Mouse (Mus musculus) midbrain, embryonic 14.5 days (tissue): ENCODE measurements at regions not wholly inside any gene's neighbourhood (a gene's known extent, or its start where the extent isn't known, plus 50 kb on each side); places are given as distances from the start of the nearest gene placed in this dataset.

ENCODE experiments used
- ATAC-seq: fragments of 200-750 bp; cut with Nextera tagmentation; 2 replicates; pipeline ENCODE4 v1.8.0; 2017; ENCODE audit warnings: moderate number of reproducible peaks, moderate library complexity; ENCODE audit not compliant: low FRiP score, low TSS enrichment
- DNase-seq: peaks from one replicate; pipeline ENCODE4 v3.0.0-alpha.2; 2015
- H3K27ac ChIP-seq: fragments of 300-500 bp; sonication (generic); replicated peaks from 2 replicates; pipeline ENCODE4 v1.5.1; 2014; ENCODE audit warnings: mild to moderate bottlenecking, low read depth, low read length, moderate library complexity
- H3K27me3 ChIP-seq: fragments of 300-500 bp; sonication (generic); 2 replicates; pipeline ENCODE4 v1.6.1; 2014; ENCODE audit warnings: low read length, control low read depth, mixed read lengths; ENCODE audit not compliant: control insufficient read depth, insufficient read depth
- H3K36me3 ChIP-seq: fragments of 300-500 bp; sonication (generic); 2 replicates; pipeline ENCODE4 v1.6.1; 2014; ENCODE audit warnings: low read length, control low read depth; ENCODE audit not compliant: control insufficient read depth, insufficient read depth
- H3K4me1 ChIP-seq: fragments of 300-500 bp; sonication (generic); 2 replicates; pipeline ENCODE4 v1.6.1; 2014; ENCODE audit warnings: mild to moderate bottlenecking, antibody characterized with exemption, low read length, control low read depth; ENCODE audit not compliant: control insufficient read depth, insufficient read depth
- H3K4me2 ChIP-seq: fragments of 300-500 bp; sonication (generic); 2 replicates; pipeline ENCODE4 v1.6.1; 2014; ENCODE audit warnings: mild to moderate bottlenecking, low read length, moderate library complexity
- H3K4me3 ChIP-seq: fragments of 300-500 bp; sonication (generic); replicated peaks from 2 replicates; pipeline ENCODE4 v1.5.1; 2014; ENCODE audit warnings: low read depth, low read length
- H3K9ac ChIP-seq: fragments of 300-500 bp; sonication (generic); replicated peaks from 2 replicates; pipeline ENCODE4 v1.6.1; 2014; ENCODE audit warnings: mild to moderate bottlenecking, low read length, moderate library complexity
- H3K9me3 ChIP-seq: fragments of 300-500 bp; sonication (generic); 2 replicates; pipeline ENCODE4 v1.6.1; 2016; ENCODE audit warnings: low read length, control low read depth, mixed read lengths; ENCODE audit not compliant: control insufficient read depth
- WGBS: fragments of 180-500 bp; shearing (Covaris S2); extraction: QIAGEN DNeasy Blood & Tissue Kit; methylation state at CpG from one replicate; pipeline ENCODE4 v1.1.7; 2014; 5-methylcytosine and 5-hydroxymethylcytosine counted together

DNA sequence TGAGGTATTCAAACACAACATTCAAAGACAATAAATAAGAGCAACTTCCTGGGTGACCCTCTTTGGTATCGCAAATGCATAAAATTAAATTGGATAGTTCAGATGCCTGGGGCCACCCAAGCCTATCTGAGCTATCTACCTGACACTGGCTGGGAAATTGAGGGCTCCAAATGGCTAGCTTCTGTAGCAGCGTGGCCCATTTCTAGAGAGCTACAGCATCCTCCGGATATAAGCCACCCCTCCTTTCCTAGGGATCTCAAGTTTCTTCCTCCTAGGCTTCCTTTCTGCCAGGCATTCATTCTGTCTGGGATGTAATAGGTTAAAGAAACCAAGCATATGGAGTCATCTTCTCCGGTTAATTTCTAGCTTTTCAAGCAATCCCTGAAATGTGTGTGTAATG is 483.2 kb downstream of the Tshz3 start:
- Histone ChIP-seq H3K4me1 (0 out of 2 replicates have a peak, but pooled peaks cover 4% of the 10 kb centered on the region), H3K9ac (no peak overlapping the region), H3K27ac (no peak overlapping the region), H3K4me2 (no peak overlapping the region), H3K4me3 (no peak overlapping the region), H3K27me3 (no peaks in the 10 kb centered on the region), H3K9me3 (no peaks in the 10 kb centered on the region), H3K36me3 (no peaks in the 10 kb centered on the region)
- WGBS, result 76% methylated on average over 4 of the region's 4 CpGs
- ATAC-seq (no peak), DNase-seq (no peak)

DNA sequence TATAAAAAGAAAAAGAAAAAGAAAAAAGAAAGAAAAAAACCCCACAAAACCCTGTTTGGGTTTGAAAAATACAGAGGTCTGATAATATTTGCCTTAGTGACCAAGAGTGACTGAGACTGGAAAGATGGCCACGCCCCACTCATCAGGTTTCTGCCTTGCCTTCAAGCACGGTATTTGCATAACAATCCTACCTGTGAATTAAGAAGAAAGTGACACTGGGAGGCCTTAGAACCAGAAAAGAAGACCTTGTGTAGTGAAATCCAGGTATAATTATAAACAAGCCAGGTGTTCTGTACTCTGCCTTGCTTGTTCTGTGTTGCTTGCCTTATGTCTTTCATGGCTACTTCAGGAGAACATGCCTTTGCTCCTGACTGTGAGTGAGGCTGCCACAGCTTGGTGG is 494.6 kb downstream of the Tshz3 start:
- no peak for ATAC-seq
- no peaks in the 10 kb centered on the region for H3K9me3 ChIP-seq
- H3K4me2 ChIP-seq, result no peak overlapping the region
- H3K27me3 ChIP-seq, result no peaks in the 10 kb centered on the region
- whole genome bisulfite sequencing, result 28% methylated on average over 2 of the region's 2 CpGs
- no peak overlapping the region for H3K4me3 ChIP-seq
- H3K9ac ChIP-seq, result no peak overlapping the region
- no peak for DNase-seq
- H3K27ac ChIP-seq, result no peak overlapping the region
- H3K4me1 ChIP-seq, result no peaks in the 10 kb centered on the region
- H3K36me3 ChIP-seq, result no peaks in the 10 kb centered on the region

DNA sequence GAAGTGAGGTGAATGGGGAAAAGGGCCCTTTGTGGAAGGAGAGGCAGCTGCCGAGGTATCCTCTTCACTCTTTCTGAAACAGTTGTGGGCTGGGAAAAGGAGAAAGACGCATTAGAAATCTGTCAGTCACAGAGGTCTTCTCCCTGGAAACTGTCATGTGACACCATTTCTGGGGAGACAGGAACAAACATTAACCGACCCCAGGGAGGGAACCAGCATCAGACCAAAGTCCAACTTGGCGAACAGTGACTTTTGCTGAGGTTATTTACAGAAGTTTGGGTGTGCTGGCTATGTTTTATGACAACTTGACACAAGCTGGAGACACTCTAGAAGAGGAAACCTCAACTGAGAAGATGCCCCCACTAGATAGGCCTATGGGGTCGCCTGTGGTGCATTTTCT is 506.9 kb downstream of the Tshz3 start:
- Histone ChIP-seq H3K36me3 (no peaks in the 10 kb centered on the region), H3K27ac (no peak overlapping the region), H3K4me3 (no peak overlapping the region), H3K27me3 (no peaks in the 10 kb centered on the region), H3K9ac (no peak overlapping the region), H3K4me1 (no peaks in the 10 kb centered on the region), H3K9me3 (no peaks in the 10 kb centered on the region), H3K4me2 (no peak overlapping the region)
- no peak for ATAC-seq
- 73% methylated on average over 5 of the region's 5 CpGs for WGBS
- no peak for DNase-seq

DNA sequence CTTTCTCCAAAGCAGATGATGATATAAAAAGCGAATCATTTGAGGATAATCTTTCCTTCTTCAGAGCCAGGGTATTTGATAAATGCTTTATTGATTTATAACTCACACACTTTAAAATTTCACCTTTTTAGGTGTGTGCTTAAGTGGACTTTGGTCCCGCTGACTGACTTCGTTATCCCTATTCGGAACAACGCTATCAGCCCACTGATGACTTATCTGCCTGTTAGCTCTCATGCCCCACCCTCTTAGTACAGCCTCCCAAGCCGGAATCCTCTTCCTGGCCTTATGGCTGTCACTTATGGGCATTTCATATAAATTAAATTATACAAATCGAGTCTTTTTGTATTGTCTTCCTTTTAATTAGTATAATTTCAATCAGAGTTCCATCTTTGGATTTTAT is 510.4 kb downstream of the Tshz3 start:
- DNase-seq, result no peak
- 87% methylated on average over 7 of the region's 7 CpGs for WGBS
- no peaks in the 10 kb centered on the region for H3K9me3 ChIP-seq
- H3K4me3 ChIP-seq, result no peak overlapping the region
- no peak for ATAC-seq
- H3K27ac ChIP-seq, result no peak overlapping the region
- no peaks in the 10 kb centered on the region for H3K27me3 ChIP-seq
- no peaks in the 10 kb centered on the region for H3K36me3 ChIP-seq
- no peak overlapping the region for H3K9ac ChIP-seq
- no peaks in the 10 kb centered on the region for H3K4me1 ChIP-seq
- H3K4me2 ChIP-seq, result no peak overlapping the region

DNA sequence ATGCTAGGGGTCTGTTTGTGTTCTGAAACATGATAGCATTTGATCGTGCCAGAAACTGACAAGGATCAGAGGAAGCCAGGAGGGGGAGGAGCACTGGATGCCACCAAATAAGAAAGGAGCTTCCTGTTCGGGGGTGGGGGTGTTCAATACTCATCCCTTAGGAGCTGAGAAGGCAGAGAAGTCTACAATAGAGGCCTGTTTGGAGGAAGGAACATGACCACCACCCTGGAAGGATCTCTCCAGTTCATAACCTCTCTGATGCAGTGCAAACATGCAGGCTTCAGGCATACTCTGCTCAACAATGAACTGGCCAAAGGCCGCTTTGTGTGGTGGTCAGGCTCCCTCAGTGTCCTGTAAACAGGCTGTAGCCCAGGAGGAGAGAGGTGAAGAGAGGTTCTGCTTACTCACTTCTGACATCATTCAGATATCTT is 515.8 kb downstream of the Tshz3 start:
- H3K36me3 ChIP-seq, result no peaks in the 10 kb centered on the region
- H3K9me3 ChIP-seq, result no peaks in the 10 kb centered on the region
- ATAC-seq (no peak), DNase-seq (no peak)
- H3K9ac ChIP-seq, result no peak overlapping the region
- H3K27ac ChIP-seq, result no peak overlapping the region
- H3K4me1 ChIP-seq, result no peaks in the 10 kb centered on the region
- WGBS, result 34% methylated on average over 3 of the region's 3 CpGs
- peaks cover 2% of the 10 kb centered on the region; the same call in 1 of the 2 replicates for H3K27me3 ChIP-seq
- no peak overlapping the region for H3K4me3 ChIP-seq
- H3K4me2 ChIP-seq, result no peak overlapping the region

DNA sequence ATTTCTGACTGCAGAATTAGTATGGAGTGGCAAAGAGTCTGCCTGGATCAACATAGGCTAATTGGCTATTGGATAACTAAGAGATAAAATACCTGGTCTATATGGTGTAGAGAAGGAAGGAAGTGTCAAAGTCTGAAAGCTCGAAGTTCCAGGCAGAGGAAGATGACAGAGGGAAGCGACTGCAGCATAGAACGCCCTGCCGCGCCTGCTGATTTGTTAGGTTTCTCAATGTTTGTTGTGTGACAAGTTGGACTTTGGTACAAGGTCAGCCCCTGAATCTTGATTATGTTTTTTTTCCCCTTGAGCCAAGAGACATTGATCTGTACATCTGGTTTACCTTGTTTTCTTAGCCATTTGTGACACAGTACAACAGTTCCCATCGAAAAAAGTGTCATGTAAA is 517.6 kb downstream of the Tshz3 start:
- no peaks in the 10 kb centered on the region for H3K9me3 ChIP-seq
- no peak overlapping the region for H3K27ac ChIP-seq
- WGBS, result 95% methylated on average over 6 of the region's 6 CpGs
- H3K4me3 ChIP-seq, result no peak overlapping the region
- no peaks in the 10 kb centered on the region for H3K36me3 ChIP-seq
- H3K4me2 ChIP-seq, result no peak overlapping the region
- no peak for ATAC-seq
- no peaks in the 10 kb centered on the region for H3K4me1 ChIP-seq
- no peak overlapping the region for H3K9ac ChIP-seq
- peaks cover 2% of the 10 kb centered on the region; the same call in 1 of the 2 replicates for H3K27me3 ChIP-seq
- no peak for DNase-seq

DNA sequence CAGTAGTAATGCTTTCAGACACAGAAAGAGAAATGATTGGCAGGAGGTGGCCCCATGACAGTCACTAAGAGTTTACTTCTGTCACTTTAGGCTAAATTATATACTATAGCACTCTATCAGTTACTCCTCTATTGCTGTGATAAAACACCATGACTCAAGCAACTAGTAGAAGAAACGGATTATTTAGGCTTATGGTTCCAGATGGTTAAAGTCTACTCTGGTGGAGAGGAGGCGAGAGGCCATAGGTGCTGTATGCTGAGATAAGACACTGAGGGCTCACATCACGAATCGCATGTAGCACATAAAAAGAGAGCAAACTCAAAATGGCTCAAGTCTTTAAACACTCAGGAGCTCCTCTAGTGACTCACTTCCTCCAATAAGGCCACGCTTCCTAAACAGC is 522.6 kb downstream of the Tshz3 start:
- no peaks in the 10 kb centered on the region for H3K9me3 ChIP-seq

DNA sequence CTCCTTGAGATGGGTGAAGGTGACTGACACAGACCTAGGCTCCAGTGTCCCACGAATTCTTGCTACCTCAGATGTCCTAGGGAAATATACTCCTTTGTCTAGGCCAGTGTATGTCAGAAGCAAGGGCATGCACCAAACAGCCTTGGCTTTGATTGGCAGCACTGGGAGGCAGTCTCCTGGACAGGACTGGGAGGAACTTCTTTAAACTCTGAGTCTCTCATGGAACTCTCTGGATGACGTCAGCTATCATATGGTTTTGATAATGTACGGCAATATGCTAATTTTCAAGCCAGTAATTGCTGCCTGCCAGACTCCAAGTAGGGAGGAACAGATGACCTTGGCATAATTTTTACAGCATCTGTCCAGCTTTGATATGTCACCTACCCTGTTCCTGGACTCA is 528.5 kb downstream of the Tshz3 start:
- Histone ChIP-seq H3K9ac (no peak overlapping the region), H3K27ac (no peak overlapping the region), H3K4me2 (no peak overlapping the region), H3K4me1 (no peaks in the 10 kb centered on the region), H3K36me3 (no peaks in the 10 kb centered on the region), H3K4me3 (no peak overlapping the region), H3K27me3 (no peaks in the 10 kb centered on the region), H3K9me3 (no peaks in the 10 kb centered on the region)
- no peak for ATAC-seq
- DNase-seq, result no peak
- WGBS, result 86% methylated on average over 3 of the region's 3 CpGs

More for the DNA sequence above, 522.6 kb downstream of the Tshz3 start:
- ATAC-seq, result no peak
- whole genome bisulfite sequencing, result 94% methylated on average over 5 of the region's 5 CpGs
- no peak overlapping the region for H3K4me2 ChIP-seq
- H3K4me1 ChIP-seq, result no peaks in the 10 kb centered on the region
- H3K27me3 ChIP-seq, result no peaks in the 10 kb centered on the region
- H3K4me3 ChIP-seq, result no peak overlapping the region
- DNase-seq, result no peak
- H3K36me3 ChIP-seq, result no peaks in the 10 kb centered on the region
- no peak overlapping the region for H3K27ac ChIP-seq
- H3K9ac ChIP-seq, result no peak overlapping the region

DNA sequence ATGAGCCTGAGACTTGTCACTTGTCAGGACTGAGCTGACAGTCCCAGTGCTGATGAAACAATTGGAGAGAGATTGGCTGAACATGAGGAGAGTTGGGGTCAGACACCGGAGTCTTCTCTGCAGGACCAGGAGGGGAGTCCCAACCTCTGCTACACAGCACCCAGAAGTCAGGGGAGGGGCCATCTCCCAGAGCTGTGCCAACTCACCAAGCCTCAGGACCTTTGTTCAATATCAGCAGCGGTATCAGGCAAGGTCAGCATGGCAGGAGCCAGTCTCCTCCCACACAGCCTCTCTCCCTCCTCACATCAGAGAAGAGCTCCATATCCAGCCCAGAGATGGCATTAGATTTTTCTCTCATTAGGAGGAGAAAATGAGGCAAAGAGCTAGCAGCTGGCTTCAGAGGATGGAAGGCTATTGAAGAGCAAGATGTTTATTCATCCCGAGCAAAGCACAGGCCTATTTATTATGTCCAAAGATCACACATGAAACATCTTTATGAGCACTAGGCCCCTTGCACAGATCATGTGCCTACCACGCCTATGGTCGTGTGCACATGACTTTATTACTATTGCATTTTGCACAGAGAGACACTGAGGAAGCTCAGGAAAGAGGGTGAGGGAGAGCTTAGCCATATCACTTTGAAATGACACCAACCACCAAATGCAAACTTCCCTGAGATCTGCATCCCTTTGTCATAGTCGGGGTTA is 532.9 kb downstream of the Tshz3 start:
- Histone ChIP-seq H3K4me1 (no peaks in the 10 kb centered on the region), H3K9me3 (no peaks in the 10 kb centered on the region), H3K9ac (no peak overlapping the region), H3K27ac (no peak overlapping the region), H3K36me3 (no peaks in the 10 kb centered on the region), H3K4me2 (no peak overlapping the region), H3K27me3 (no peaks in the 10 kb centered on the region), H3K4me3 (no peak overlapping the region)
- DNase-seq, result no peak
- ATAC-seq, result no peak
- WGBS, result 78% methylated on average over 6 of the region's 6 CpGs
